Mouse (Mus musculus) layer of hippocampus, postnatal 36 days (tissue): Measurements from ENCODE around the gene Rfx7. TPM values are rescaled to one million over a fixed set of nuclear protein-coding genes. Genes with fewer than 3 reads are reported as not detected.
"Not testable (repeated sequence)": the region's sequence is repeated elsewhere in the genome, so short reads cannot be mapped to it uniquely, and the experiment has no call there.

Experiments
- DNase-seq, 2 experiments: peaks; one replicate each; pipeline ENCODE4 v3.0.0; 2022
- microRNA-seq, 2 experiments: library from miRNA; unstranded; fragments of <30 nt; microRNA quantifications; one replicate each; pipeline ENCODE4 v1.2.0; 2021
- total RNA-seq, 2 experiments: library from RNA; stranded (reverse); gene quantifications; 2 replicates each; pipeline ENCODE4 v1.2.3; 2021

The Rfx7 gene
- total RNA-seq, 2 experiments from 2014 or later = 23.1 to 25.4 TPM

GRCm38 (mm10) chr9:72665517-72665916, 133.5 kb downstream of the Rfx7 start:
- DNase-seq = no peak

GRCm38 (mm10) chr9:72666352-72667021, 134.4 kb downstream of the Rfx7 start:
- DNase-seq = not testable (repeated sequence)

DNA sequence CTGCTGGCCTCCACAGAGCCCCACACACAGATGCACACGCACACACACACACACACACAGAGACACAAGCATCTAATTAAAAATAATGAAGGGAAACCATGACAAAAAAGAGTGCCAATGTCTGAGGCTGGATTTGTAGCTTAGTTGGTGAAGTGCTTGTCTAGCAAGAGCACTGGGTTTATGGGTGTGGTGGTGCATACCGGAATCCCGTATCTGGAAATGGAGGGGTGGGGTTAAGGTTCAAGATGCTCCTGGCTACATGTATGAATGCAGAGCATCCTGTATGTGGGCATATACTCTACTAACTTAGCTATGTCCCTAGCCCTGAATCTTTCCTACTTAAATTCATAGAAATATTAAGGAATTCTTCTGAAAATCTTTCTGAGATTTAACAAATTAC, 135.1 kb downstream of the Rfx7 start:
- no peak for DNase-seq

- DNase-seq = no peak
Measured at GRCm38 (mm10) chr9:72669383-72669782, 137.3 kb downstream of the Rfx7 start.

DNA sequence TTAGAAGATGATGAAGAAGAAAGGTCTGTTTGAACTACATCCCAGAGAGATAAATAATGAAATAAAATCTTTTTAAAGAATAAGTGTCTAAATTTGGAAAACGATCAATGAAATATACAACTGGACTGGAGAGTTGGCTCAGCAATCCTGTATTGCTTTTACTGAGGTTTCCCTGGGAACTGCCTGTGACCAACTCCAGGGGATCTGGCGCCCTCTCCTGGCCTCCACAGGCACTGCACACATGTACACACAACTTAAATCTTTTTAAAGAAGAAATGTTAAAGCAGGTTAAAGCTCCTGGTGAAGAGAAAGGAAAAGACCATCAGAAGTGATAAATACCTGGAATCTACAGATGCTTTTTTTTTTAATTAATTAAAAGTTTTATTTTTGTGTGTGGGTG, 140.3 kb downstream of the Rfx7 start:
- DNase-seq = peak; percentile 65 to 75

Small RNA genes within 50 kb of the gene (microRNA-seq; reads per million reads assigned to microRNA genes)
- gene Gm28010 = 0 reads per million in 2 experiments

Other genes with a start within 250 kb of the Rfx7 start
- 1 to 10 TPM; 1.3 to 1.9 TPM for gene Mns1, start 94.2 kb upstream of the Rfx7 start, total RNA-seq
- 1 to 10 TPM; 5.8 to 6.8 TPM for gene Tex9, start 40.0 kb upstream of the Rfx7 start, total RNA-seq
- 100 to 1,000 TPM; 297 to 313 TPM for gene Nedd4, start 130.1 kb downstream of the Rfx7 start, total RNA-seq